Mouse (Mus musculus): ENCODE measurements at regions not wholly inside any gene's neighbourhood (a gene's known extent, or its start where the extent isn't known, plus 50 kb on each side); places are given as distances from the start of the nearest gene placed in this dataset.

GRCm38 (mm10) chr16:52513546-52514409, 59.9 kb upstream of the Alcam start:
- no peaks in the 10 kb centered on the region for H3K27me3 ChIP-seq (ENCODE audit: control insufficient read depth, insufficient read depth, low read length)
- H3K36me3 ChIP-seq (ENCODE audit: control insufficient read depth, insufficient read depth, low read length): no peaks in the 10 kb centered on the region
- H3K4me1 ChIP-seq (ENCODE audit: control insufficient read depth, insufficient read depth, low read length): no peaks in the 10 kb centered on the region
- no peak for ATAC-seq (ENCODE audit: low FRiP score, low TSS enrichment)
- no peak for DNase-seq
- 89% methylated on average over 5 of the region's 5 CpGs for WGBS
- H3K4me2 ChIP-seq (ENCODE audit: low read length): no peak overlapping the region
- H3K27ac ChIP-seq (replicated peaks; ENCODE audit: low read depth, low read length): no peak overlapping the region
- no peak overlapping the region for H3K9ac ChIP-seq (replicated peaks; ENCODE audit: low read length)
- H3K4me3 ChIP-seq (replicated peaks; ENCODE audit: low read depth, low read length): no peak overlapping the region
- H3K9me3 ChIP-seq (ENCODE audit: control insufficient read depth, low read length): no peaks in the 10 kb centered on the region

- no peaks in the 10 kb centered on the region for H3K36me3 ChIP-seq (ENCODE audit: control insufficient read depth, insufficient read depth, low read length)
- no peak overlapping the region for H3K9ac ChIP-seq (replicated peaks; ENCODE audit: low read length)
- DNase-seq: no peak
- ATAC-seq (ENCODE audit: low FRiP score, low TSS enrichment): no peak
- H3K4me2 ChIP-seq (ENCODE audit: low read length): no peak overlapping the region
- H3K4me1 ChIP-seq (ENCODE audit: control insufficient read depth, insufficient read depth, low read length): no peaks in the 10 kb centered on the region
- no peak overlapping the region for H3K4me3 ChIP-seq (replicated peaks; ENCODE audit: low read depth, low read length)
- no peaks in the 10 kb centered on the region for H3K9me3 ChIP-seq (ENCODE audit: control insufficient read depth, low read length)
- no peaks in the 10 kb centered on the region for H3K27me3 ChIP-seq (ENCODE audit: control insufficient read depth, insufficient read depth, low read length)
- WGBS: 84% methylated on average over 10 of the region's 10 CpGs
- H3K27ac ChIP-seq (replicated peaks; ENCODE audit: low read depth, low read length): no peak overlapping the region
These were observed 54.9 kb upstream of the Alcam start for GRCm38 (mm10) chr16:52508633-52509379.
